13 mouse cellular contexts compared by ENCODE assay signal in genomic region chr3:35152191-35152590, GRCm38 (mm10).
DNase-seq lines count a peak whose midpoint lies in the region; ATAC-seq and TF ChIP-seq lines count a peak whose summit lies in the region.
"Had no signal": no experiment of that assay in that cellular context is flagged by ENCODE, and none has a peak within 500 bp of the region (broad histone marks: within the 10 kb centered on the region; RNA-seq: fewer than 3 reads in every experiment).

No protein-coding gene starts in this region.

- 67% methylated on average over 7 of the region's 7 CpGs for WGBS in stomach, embryonic 14.5 days
- 67% methylated on average over 7 of the region's 7 CpGs for WGBS in stomach, postnatal 0 days
- 64% methylated on average over 7 of the region's 7 CpGs for WGBS in neural tube, embryonic 15.5 days

- TF ChIP-seq EP300 in stomach, postnatal 0 days (optimal IDR thresholded peaks at IDR 0.05) = no peak

- H3K4me2 ChIP-seq in stomach, embryonic 14.5 days (replicated peaks; ENCODE audit: low read depth, low read length) = no peak overlapping the region
- no peak overlapping the region for H3K4me2 ChIP-seq in stomach, postnatal 0 days (replicated peaks; ENCODE audit: low read depth)
- H3K4me2 ChIP-seq in neural tube, embryonic 15.5 days = no peak overlapping the region
- H3K4me2 ChIP-seq: limb, embryonic 15.5 days had no signal

- no peak overlapping the region for H3K9ac ChIP-seq in stomach, embryonic 14.5 days (replicated peaks; ENCODE audit: low read depth, low read length)
- H3K9ac ChIP-seq in stomach, postnatal 0 days (ENCODE audit: low read length) = no peak overlapping the region
- no peak overlapping the region for H3K9ac ChIP-seq in neural tube, embryonic 15.5 days (replicated peaks)
- H3K9ac ChIP-seq: limb, embryonic 15.5 days had no signal

- H3K4me1 ChIP-seq in stomach, embryonic 14.5 days (ENCODE audit: control insufficient read depth, insufficient read depth, low read length) = peaks cover 6% of the 10 kb centered on the region; the same call in 1 of the 2 replicates
- H3K4me1 ChIP-seq in stomach, postnatal 0 days (replicated peaks; ENCODE audit: control insufficient read depth, insufficient read depth) = peaks cover 3% of the 10 kb centered on the region; the same call in 1 of the 2 replicates
- H3K4me1 ChIP-seq in neural tube, embryonic 15.5 days = no peaks in the 10 kb centered on the region; the same call in 1 of the 2 replicates
- H3K4me1 ChIP-seq: heart, embryonic 10.5 days had no signal

- H3K27ac ChIP-seq in stomach, embryonic 14.5 days (ENCODE audit: low read length) = no peak overlapping the region
- H3K27ac ChIP-seq in stomach, postnatal 0 days (replicated peaks) = no peak overlapping the region
- H3K27ac ChIP-seq in neural tube, embryonic 15.5 days (replicated peaks) = peak overlapping the region; percentile 56
- H3K27ac ChIP-seq: heart, embryonic 10.5 days; limb, embryonic 15.5 days had no signal

- peak; percentile 61 to 72 for DNase-seq in cerebellum, postnatal 10 days
- DNase-seq in left cerebral cortex, postnatal 10 days (ENCODE audit: extremely low spot score in 1 of 2, low spot score in 2 of 2) = peak; percentile 34 to 49
- DNase-seq in left cerebral cortex, adult 11 months (ENCODE audit: low spot score) = no peak
- DNase-seq in stomach, postnatal 0 days (ENCODE audit: low spot score) = no peak
- DNase-seq: kidney, postnatal 4 days; lung, postnatal 4 days had no signal

- no peaks in the 10 kb centered on the region for H3K27me3 ChIP-seq in stomach, embryonic 14.5 days (ENCODE audit: control insufficient read depth, insufficient read depth, low read length)
- no peaks in the 10 kb centered on the region for H3K27me3 ChIP-seq in stomach, postnatal 0 days (ENCODE audit: control insufficient read depth, insufficient read depth, low read length)
- H3K27me3 ChIP-seq in neural tube, embryonic 15.5 days (replicated peaks) = no peaks in the 10 kb centered on the region
- H3K27me3 ChIP-seq: limb, embryonic 15.5 days had no signal

- no peaks in the 10 kb centered on the region for H3K9me3 ChIP-seq in stomach, embryonic 14.5 days (ENCODE audit: control insufficient read depth, low read depth, low read length)
- no peaks in the 10 kb centered on the region for H3K9me3 ChIP-seq in stomach, postnatal 0 days (ENCODE audit: control insufficient read depth, low read length)
- no peaks in the 10 kb centered on the region for H3K9me3 ChIP-seq in neural tube, embryonic 15.5 days (replicated peaks)
- H3K9me3 ChIP-seq: heart, embryonic 10.5 days; limb, embryonic 15.5 days had no signal

- no peak for ATAC-seq in cerebellum, adult (ENCODE audit: insufficient number of reproducible peaks, low FRiP score, low TSS enrichment)
- 0 out of 2 replicates have a peak, but pooled peaks have one; percentile 24 for ATAC-seq in stomach, embryonic 14.5 days (ENCODE audit: insufficient number of reproducible peaks, insufficient read depth, low FRiP score, low read depth)
- no peak for ATAC-seq in stomach, postnatal 0 days (ENCODE audit: low FRiP score, low TSS enrichment)
- peak; percentile 56 for ATAC-seq in neural tube, embryonic 15.5 days (ENCODE audit: low FRiP score)
- ATAC-seq in frontal cortex, adult (ENCODE audit: low TSS enrichment) = no peak

- H3K36me3 ChIP-seq in stomach, embryonic 14.5 days (ENCODE audit: control insufficient read depth, insufficient read depth, low read length) = no peaks in the 10 kb centered on the region
- H3K36me3 ChIP-seq in stomach, postnatal 0 days (ENCODE audit: control insufficient read depth, insufficient read depth, low read length) = no peaks in the 10 kb centered on the region
- no peaks in the 10 kb centered on the region for H3K36me3 ChIP-seq in neural tube, embryonic 15.5 days
- H3K36me3 ChIP-seq: G1E; heart, embryonic 10.5 days; limb, embryonic 15.5 days had no signal

- intact Hi-C loops in left cerebral cortex, postnatal 10 days (cut with DNase I) = no loop called here

- TF ChIP-seq CTCF in stomach, postnatal 0 days (IDR thresholded peaks at IDR 0.05; ENCODE audit: low read depth) = no peak

- H3K4me3 ChIP-seq in stomach, embryonic 14.5 days (ENCODE audit: low read depth, low read length) = no peak overlapping the region
- no peak overlapping the region for H3K4me3 ChIP-seq in stomach, postnatal 0 days (ENCODE audit: low read depth, low read length)
- no peak overlapping the region for H3K4me3 ChIP-seq in neural tube, embryonic 15.5 days (replicated peaks)
- H3K4me3 ChIP-seq: heart, embryonic 10.5 days; limb, embryonic 15.5 days had no signal

Comparison
In these comparisons a context has a peak if more than half of its experiments do, and no peak if none do; other contexts are left out.
1. DNase-seq: peak in cerebellum, postnatal 10 days (2 of 2) and left cerebral cortex, postnatal 10 days (2 of 2); none in left cerebral cortex, adult 11 months (single experiment) and stomach, postnatal 0 days (single experiment).
2. ATAC-seq: peak in stomach, embryonic 14.5 days (single experiment) and neural tube, embryonic 15.5 days (single experiment); none in cerebellum, adult (single experiment), stomach, postnatal 0 days (single experiment) and frontal cortex, adult (single experiment).